Mouse (Mus musculus) heart, postnatal 0 days (tissue): ENCODE results near the gene Slc3a1. TPM values are rescaled to one million over a fixed set of nuclear protein-coding genes. Genes with fewer than 3 reads are reported as not detected.

Experiments used
- ATAC-seq: fragments of 200-750 bp; cut with Nextera tagmentation; 2 replicates; pipeline ENCODE4 v1.8.0; 2017; ENCODE audit warnings: low read depth, moderate number of reproducible peaks, moderate library complexity; ENCODE audit not compliant: insufficient read depth
- DNase-seq: peaks from one replicate; pipeline ENCODE4 v3.0.0-alpha.2; 2016; ENCODE audit warnings: low spot score
- H3K27ac ChIP-seq: fragments of 300-500 bp; sonication (generic); 2 replicates; pipeline ENCODE4 v1.5.1; 2014; ENCODE audit warnings: low read depth, mild to moderate bottlenecking
- H3K27me3 ChIP-seq: fragments of 300-500 bp; sonication (generic); 2 replicates; pipeline ENCODE4 v1.6.1; 2014; ENCODE audit warnings: low read length, mixed read lengths; ENCODE audit not compliant: control insufficient read depth, insufficient read depth
- H3K36me3 ChIP-seq: fragments of 300-500 bp; sonication (generic); replicated peaks from 2 replicates; pipeline ENCODE4 v1.6.1; 2014; ENCODE audit warnings: low read length, mixed read lengths; ENCODE audit not compliant: control insufficient read depth, insufficient read depth
- H3K4me1 ChIP-seq: fragments of 300-500 bp; sonication (generic); 2 replicates; pipeline ENCODE4 v1.6.1; 2014; ENCODE audit warnings: antibody characterized with exemption; ENCODE audit not compliant: control insufficient read depth, insufficient read depth
- H3K4me2 ChIP-seq: fragments of 300-500 bp; sonication (generic); 2 replicates; pipeline ENCODE4 v1.6.1; 2014; ENCODE audit warnings: low read depth, mild to moderate bottlenecking, low read length, moderate library complexity
- H3K4me3 ChIP-seq: fragments of 300-500 bp; sonication (generic); 2 replicates; pipeline ENCODE4 v1.5.1; 2014; ENCODE audit warnings: low read depth, low read length
- H3K9ac ChIP-seq: fragments of 300-500 bp; sonication (generic); replicated peaks from 2 replicates; pipeline ENCODE4 v1.6.1; 2014; ENCODE audit warnings: low read depth, low read length, mixed read lengths
- H3K9me3 ChIP-seq: fragments of 300-500 bp; sonication (generic); replicated peaks from 2 replicates; pipeline ENCODE4 v1.6.1; 2016; ENCODE audit warnings: low read length; ENCODE audit not compliant: control insufficient read depth
- CTCF ChIP-seq: IDR thresholded peaks from 2 replicates; pipeline ENCODE4 v1.5.1; 2016; ENCODE audit warnings: antibody characterized with exemption, control low read depth, low read depth
- EP300 ChIP-seq: IDR thresholded peaks from 2 replicates; pipeline ENCODE4 v1.6.1; 2016; ENCODE audit warnings: antibody characterized with exemption, low read depth
- WGBS: fragments of 180-500 bp; shearing (Covaris S2); extraction: QIAGEN DNeasy Blood & Tissue Kit; methylation state at CpG from one replicate; pipeline ENCODE4 v1.1.7; 2014; 5-methylcytosine and 5-hydroxymethylcytosine counted together
- polyA plus RNA-seq: library from polyadenylated mRNA; unstranded; fragments of >200 nt; fragmentation: Nextera tagmentation; extraction: Ambion mirVana; gene quantifications from 2 replicates; pipeline ENCODE4 v1.2.1, GENCODE M21; 2015
- total RNA-seq: library from RNA; depleted of rRNA; stranded (reverse); fragments of >200 nt; gene quantifications from 2 replicates; pipeline ENCODE4 v1.2.3, GENCODE M21; 2014; ENCODE audit warnings: low replicate concordance

The Slc3a1 gene
- total and polyA plus RNA-seq, 2 experiments from 2014 or later = 1.3 TPM; not detected in 1

GRCm38 (mm10) chr17:85034068-85034467, 5.9 kb downstream of the Slc3a1 start:
- TF ChIP-seq CTCF (no peak), EP300 (no peak)
- ATAC-seq = no peak
- Histone ChIP-seq H3K27me3 (no peaks in the 10 kb centered on the region), H3K4me1 (no peaks in the 10 kb centered on the region), H3K4me2 (no peak overlapping the region), H3K27ac (no peak overlapping the region), H3K4me3 (no peak overlapping the region), H3K9ac (no peak overlapping the region), H3K36me3 (no peaks in the 10 kb centered on the region), H3K9me3 (no peaks in the 10 kb centered on the region)
- WGBS = 44% methylated on average over 11 of the region's 11 CpGs
- no peak for DNase-seq

DNA sequence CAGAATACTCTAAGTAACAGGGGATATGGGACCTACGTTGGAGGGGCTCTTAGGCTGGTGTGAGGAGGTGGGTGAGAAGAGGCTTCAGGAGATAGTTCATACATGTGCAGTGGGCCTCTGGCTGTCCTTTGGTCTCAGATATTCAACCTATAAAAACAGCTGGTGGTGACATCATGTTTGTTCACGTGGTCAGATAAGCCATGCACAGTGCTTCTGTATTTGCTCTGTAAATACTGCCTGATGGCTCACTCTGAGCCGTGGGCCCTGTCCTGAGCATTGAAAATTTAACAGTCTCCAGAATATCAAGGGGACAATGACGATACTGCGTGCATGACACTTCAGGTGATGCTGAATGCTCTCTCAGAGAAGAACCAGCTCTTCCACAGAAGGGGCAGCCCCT, 9.7 kb downstream of the Slc3a1 start:
- Histone ChIP-seq H3K4me3 (no peak overlapping the region), H3K9ac (no peak overlapping the region), H3K4me1 (no peaks in the 10 kb centered on the region), H3K9me3 (no peaks in the 10 kb centered on the region), H3K27ac (no peak overlapping the region), H3K36me3 (no peaks in the 10 kb centered on the region), H3K4me2 (no peak overlapping the region), H3K27me3 (no peaks in the 10 kb centered on the region)
- ATAC-seq = no peak
- WGBS = 70% methylated on average over 5 of the region's 5 CpGs
- TF ChIP-seq EP300 (no peak), CTCF (no peak)
- no peak for DNase-seq

GRCm38 (mm10) chr17:85038311-85038710, 10.1 kb downstream of the Slc3a1 start:
- 77% methylated on average over 4 of the region's 4 CpGs for WGBS
- TF ChIP-seq CTCF (no peak), EP300 (no peak)
- no peaks in the 10 kb centered on the region for H3K9me3 ChIP-seq
- H3K4me2 ChIP-seq = no peak overlapping the region
- H3K4me1 ChIP-seq = no peaks in the 10 kb centered on the region
- DNase-seq (no peak), ATAC-seq (no peak)
- no peak overlapping the region for H3K4me3 ChIP-seq
- no peaks in the 10 kb centered on the region for H3K36me3 ChIP-seq
- H3K9ac ChIP-seq = no peak overlapping the region
- no peak overlapping the region for H3K27ac ChIP-seq
- no peaks in the 10 kb centered on the region for H3K27me3 ChIP-seq

- WGBS = 89% methylated on average over 5 of the region's 5 CpGs
- Histone ChIP-seq H3K9me3 (no peaks in the 10 kb centered on the region), H3K4me1 (no peaks in the 10 kb centered on the region), H3K4me2 (no peak overlapping the region), H3K9ac (no peak overlapping the region), H3K36me3 (no peaks in the 10 kb centered on the region), H3K27ac (no peak overlapping the region), H3K4me3 (no peak overlapping the region), H3K27me3 (no peaks in the 10 kb centered on the region)
- DNase-seq (no peak), ATAC-seq (no peak)
- TF ChIP-seq EP300 = no peak
- TF ChIP-seq CTCF = no peak
These were observed 10.6 kb downstream of the Slc3a1 start for GRCm38 (mm10) chr17:85038761-85039160.

- H3K4me1 ChIP-seq = no peaks in the 10 kb centered on the region
- no peak for ATAC-seq
- WGBS = 64% methylated on average over 7 of the region's 7 CpGs
These were observed 12.7 kb downstream of the Slc3a1 start for GRCm38 (mm10) chr17:85040913-85041312.

DNA sequence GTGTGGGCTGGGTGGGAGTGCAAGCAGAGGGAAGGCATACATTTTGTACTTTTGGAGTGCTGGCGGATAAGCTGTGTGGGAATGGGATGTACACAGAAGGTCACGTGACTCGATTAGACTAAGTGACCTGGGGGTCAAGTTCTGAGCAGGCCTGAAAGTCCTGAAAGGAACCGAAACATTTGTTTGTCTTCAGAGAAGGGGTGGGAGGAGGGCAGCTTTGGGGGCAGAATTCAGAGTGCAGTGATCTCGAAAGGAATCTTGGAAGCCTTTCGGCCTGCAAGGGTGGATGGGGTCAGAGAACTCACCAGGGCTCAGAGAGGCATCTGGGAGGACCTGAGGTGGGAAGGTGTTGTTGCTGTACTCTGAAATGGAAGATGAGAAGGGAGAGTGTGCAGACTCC, 14.2 kb downstream of the Slc3a1 start:
- no peaks in the 10 kb centered on the region for H3K9me3 ChIP-seq
- no peak for DNase-seq
- H3K27ac ChIP-seq = no peak overlapping the region
- TF ChIP-seq CTCF = no peak
- TF ChIP-seq EP300 = no peak
- no peak overlapping the region for H3K4me3 ChIP-seq
- H3K4me1 ChIP-seq = no peaks in the 10 kb centered on the region
- H3K36me3 ChIP-seq = no peaks in the 10 kb centered on the region
- no peaks in the 10 kb centered on the region for H3K27me3 ChIP-seq
- 88% methylated on average over 6 of the region's 6 CpGs for WGBS
- H3K9ac ChIP-seq = no peak overlapping the region
- no peak for ATAC-seq
- no peak overlapping the region for H3K4me2 ChIP-seq

More at GRCm38 (mm10) chr17:85040913-85041312, 12.7 kb downstream of the Slc3a1 start:
- Histone ChIP-seq H3K9ac (no peak overlapping the region), H3K4me2 (no peak overlapping the region), H3K9me3 (no peaks in the 10 kb centered on the region), H3K36me3 (no peaks in the 10 kb centered on the region), H3K27me3 (no peaks in the 10 kb centered on the region), H3K4me3 (no peak overlapping the region), H3K27ac (no peak overlapping the region)
- no peak for TF ChIP-seq CTCF
- no peak for TF ChIP-seq EP300
- no peak for DNase-seq
